Mouse (Mus musculus) E14TG2a.4 (cell line): Measurements from ENCODE around the gene Ssc4d.

Experiments
- CTCF ChIP-seq: conservative IDR thresholded peaks from 2 replicates; pipeline ENCODE4 v1.5.1; 2014; ENCODE audit warnings: low read length
- NANOG ChIP-seq: IDR thresholded peaks from 2 replicates; pipeline ENCODE4 v1.6.1; 2014; ENCODE audit warnings: borderline replicate concordance, low read length, mixed read lengths
- POU5F1 ChIP-seq: IDR thresholded peaks from 2 replicates; pipeline ENCODE4 v1.6.1; 2014; ENCODE audit warnings: low read length, borderline replicate concordance

GRCm38 (mm10) chr5:135916601-135917000 is 57.7 kb downstream of the Ssc4d start:
- TF ChIP-seq CTCF (no peak), POU5F1 (no peak), NANOG (no peak)
